Mouse (Mus musculus): ENCODE data around the gene Fgr. TPM values are rescaled to one million over a fixed set of nuclear protein-coding genes. Genes with fewer than 3 reads are reported as not detected.

Gene Fgr
- polyA plus RNA-seq, 1 experiment from 2014 or later: 0.19 TPM

DNA sequence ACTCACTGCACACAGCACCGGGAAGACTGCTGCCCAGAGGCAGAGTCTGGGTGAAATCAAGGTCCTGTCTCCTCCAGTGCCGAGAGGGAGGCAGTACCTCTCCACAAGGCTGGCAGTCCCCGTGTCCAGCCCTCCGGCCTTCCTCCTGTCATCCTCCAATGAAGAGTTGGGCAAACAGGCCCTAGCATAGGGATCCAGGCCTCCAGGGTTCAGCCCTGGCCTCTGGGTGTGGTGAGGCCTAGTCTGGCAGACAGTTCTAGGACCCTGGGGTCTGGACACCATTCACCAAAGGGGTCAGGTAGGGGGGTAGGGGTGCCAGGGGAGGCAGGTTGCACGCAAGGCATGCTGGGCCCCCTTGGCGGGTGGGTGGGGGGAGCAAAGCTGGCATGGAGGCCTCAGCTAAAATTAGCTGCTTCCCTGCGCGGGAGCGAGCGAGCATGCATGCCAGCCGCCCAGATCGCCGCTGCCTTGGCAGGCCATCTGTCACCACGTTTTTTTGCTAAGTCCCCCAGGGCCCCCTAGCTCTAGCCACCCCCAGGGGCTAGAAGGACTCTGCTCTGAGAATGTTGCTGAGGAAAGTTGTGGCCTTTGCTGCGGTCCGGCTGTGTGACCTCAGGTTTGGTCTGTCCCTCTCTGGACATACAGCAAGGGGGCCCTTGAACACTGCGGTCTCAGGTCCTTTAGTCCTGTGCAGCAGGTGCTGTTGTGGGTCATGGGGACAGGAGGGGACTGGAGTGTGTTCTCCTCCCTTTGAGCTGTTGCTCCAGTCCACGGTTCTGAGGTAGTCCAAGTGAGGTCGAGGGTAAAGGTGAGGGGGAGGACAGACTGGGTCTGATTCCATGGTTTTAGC lies 75.4 kb downstream of the Fgr start:
- WGBS: 67% methylated on average over 19 of the region's 19 CpGs
- DNase-seq (ENCODE audit: low spot score): no peak
- H3K27ac ChIP-seq: peak overlapping the region; percentile 88
- H3K4me3 ChIP-seq: peak overlapping the region; percentile 11; the same call in 1 of the 2 replicates
- no peaks in the 10 kb centered on the region for H3K9me3 ChIP-seq (replicated peaks)
- no peaks in the 10 kb centered on the region for H3K27me3 ChIP-seq (ENCODE audit: low read depth, poor library complexity, severe bottlenecking)
- peaks cover 18% of the 10 kb centered on the region for H3K36me3 ChIP-seq
- peaks cover 100% of the 10 kb centered on the region for H3K4me1 ChIP-seq

DNA sequence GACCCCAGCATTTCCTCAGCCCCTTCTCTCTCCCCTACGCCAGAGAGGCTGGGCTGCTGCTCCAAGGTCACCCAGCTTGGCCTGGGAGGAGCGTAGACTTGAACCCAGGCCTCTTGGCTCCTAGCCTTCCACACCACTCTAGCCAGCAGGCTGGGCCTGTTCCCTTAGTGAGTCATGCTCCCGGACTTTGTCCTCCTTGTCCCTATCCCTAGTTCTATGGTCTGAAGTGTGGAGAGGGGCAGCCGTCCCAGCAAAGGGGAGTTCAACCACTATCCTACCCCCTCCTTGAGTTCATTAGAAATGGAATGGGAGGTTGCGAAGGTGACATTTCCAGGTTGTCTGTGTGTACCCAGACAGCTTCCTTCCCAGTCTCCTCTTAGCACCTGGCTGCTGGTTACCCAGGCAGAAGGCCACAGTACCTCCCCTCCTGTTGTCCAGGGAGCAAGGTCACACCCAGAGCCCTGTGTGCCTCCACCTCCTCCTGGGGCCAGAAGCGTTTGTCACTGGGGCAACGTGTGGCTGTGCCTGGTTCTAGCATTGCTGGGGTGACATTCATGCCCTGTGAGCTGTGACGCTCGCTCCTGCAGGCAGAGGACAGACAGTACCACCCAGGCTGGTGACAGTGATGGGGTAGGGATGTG lies 76.4 kb downstream of the Fgr start:
- H3K36me3 ChIP-seq: peaks cover 26% of the 10 kb centered on the region
- H3K4me3 ChIP-seq: no peak overlapping the region
- WGBS: 70% methylated on average over 9 of the region's 9 CpGs
- H3K4me1 ChIP-seq: peaks cover 100% of the 10 kb centered on the region
- no peak for DNase-seq (ENCODE audit: low spot score)
- no peaks in the 10 kb centered on the region for H3K27me3 ChIP-seq (ENCODE audit: low read depth, poor library complexity, severe bottlenecking)
- H3K27ac ChIP-seq: peak overlapping the region; percentile 88
- H3K9me3 ChIP-seq (replicated peaks): no peaks in the 10 kb centered on the region

- DNase-seq (ENCODE audit: low spot score): no peak
- H3K4me1 ChIP-seq: peaks cover 100% of the 10 kb centered on the region
- H3K4me3 ChIP-seq: peak overlapping the region; percentile 38
These were observed 77.1 kb downstream of the Fgr start for GRCm38 (mm10) chr4:133050837-133051549.

DNA sequence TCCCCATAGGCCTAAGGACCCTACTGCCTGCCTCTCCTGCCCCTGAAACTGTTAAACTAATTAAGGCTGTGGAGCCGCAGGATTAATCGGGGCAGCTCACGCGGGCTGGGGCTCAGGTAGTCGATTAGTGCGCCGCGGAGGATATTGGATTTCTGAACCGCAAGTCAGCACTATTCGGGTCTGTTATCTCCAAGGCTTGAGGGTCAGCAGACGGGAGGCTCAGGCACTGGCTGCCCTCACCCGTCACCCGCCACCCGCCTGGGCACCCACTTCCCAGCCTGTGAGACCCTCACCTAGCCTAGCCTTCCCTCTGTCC lies 77.6 kb downstream of the Fgr start:
- Histone ChIP-seq H3K27ac (peak overlapping the region; percentile 88), H3K4me3 (peak overlapping the region; percentile 38), H3K36me3 (peaks cover 31% of the 10 kb centered on the region), H3K27me3 (ENCODE audit: low read depth, poor library complexity, severe bottlenecking) (no peaks in the 10 kb centered on the region), H3K9me3 (replicated peaks) (no peaks in the 10 kb centered on the region), H3K4me1 (peaks cover 100% of the 10 kb centered on the region)
- WGBS: 54% methylated on average over 14 of the region's 14 CpGs
- no peak for DNase-seq (ENCODE audit: low spot score)

More at GRCm38 (mm10) chr4:133050837-133051549, 77.1 kb downstream of the Fgr start:
- no peaks in the 10 kb centered on the region for H3K27me3 ChIP-seq (ENCODE audit: low read depth, poor library complexity, severe bottlenecking)
- H3K27ac ChIP-seq: peak overlapping the region; percentile 88
- 91% methylated on average over 6 of the region's 6 CpGs for WGBS
- H3K36me3 ChIP-seq: peaks cover 31% of the 10 kb centered on the region
- H3K9me3 ChIP-seq (replicated peaks): no peaks in the 10 kb centered on the region

Other genes starting within 250 kb of the Fgr start
- 5.8 and 8.4 TPM in 2 replicates for gene Xkr8, start 241.5 kb upstream of the Fgr start, polyA plus RNA-seq (2016; fragmentation: Nextera tagmentation; extraction: Ambion mirVana)
- 4.6 and 6.1 TPM in 2 replicates for gene Smpdl3b, start 216.8 kb upstream of the Fgr start, polyA plus RNA-seq (2016; fragmentation: Nextera tagmentation; extraction: Ambion mirVana)
- 188 and 199 TPM in 2 replicates for gene Rpa2, start 205.8 kb upstream of the Fgr start, polyA plus RNA-seq (2016; fragmentation: Nextera tagmentation; extraction: Ambion mirVana)
- 0.36 and 0.53 TPM in 2 replicates for gene Themis2, start 177.7 kb upstream of the Fgr start, polyA plus RNA-seq (2016; fragmentation: Nextera tagmentation; extraction: Ambion mirVana)
- gene Ppp1r8, start 130.9 kb upstream of the Fgr start, polyA plus RNA-seq (2016; fragmentation: Nextera tagmentation; extraction: Ambion mirVana): 79.7 and 80.9 TPM in 2 replicates
- gene Stx12, start 89.6 kb upstream of the Fgr start, polyA plus RNA-seq (2016; fragmentation: Nextera tagmentation; extraction: Ambion mirVana): 45.4 and 52.9 TPM in 2 replicates
- gene Fam76a, start 51.5 kb upstream of the Fgr start, polyA plus RNA-seq (2016; fragmentation: Nextera tagmentation; extraction: Ambion mirVana): 25.7 and 27.9 TPM in 2 replicates
- gene Ahdc1, start 37.2 kb downstream of the Fgr start, polyA plus RNA-seq (2016; fragmentation: Nextera tagmentation; extraction: Ambion mirVana): 13.0 and 13.8 TPM in 2 replicates
- gene Wasf2, start 156.4 kb downstream of the Fgr start, polyA plus RNA-seq (2016; fragmentation: Nextera tagmentation; extraction: Ambion mirVana): 62.9 and 73.7 TPM in 2 replicates
- gene Cd164l2, start 238.0 kb downstream of the Fgr start, polyA plus RNA-seq (2016; fragmentation: Nextera tagmentation; extraction: Ambion mirVana): 3.1 and 4.1 TPM in 2 replicates
- gene Gpr3, start 238.4 kb downstream of the Fgr start, polyA plus RNA-seq (2016; fragmentation: Nextera tagmentation; extraction: Ambion mirVana): 0.51 and 0.72 TPM in 2 replicates